Comparison of ENCODE assay signal across 11 mouse cellular contexts in the genomic region with DNA sequence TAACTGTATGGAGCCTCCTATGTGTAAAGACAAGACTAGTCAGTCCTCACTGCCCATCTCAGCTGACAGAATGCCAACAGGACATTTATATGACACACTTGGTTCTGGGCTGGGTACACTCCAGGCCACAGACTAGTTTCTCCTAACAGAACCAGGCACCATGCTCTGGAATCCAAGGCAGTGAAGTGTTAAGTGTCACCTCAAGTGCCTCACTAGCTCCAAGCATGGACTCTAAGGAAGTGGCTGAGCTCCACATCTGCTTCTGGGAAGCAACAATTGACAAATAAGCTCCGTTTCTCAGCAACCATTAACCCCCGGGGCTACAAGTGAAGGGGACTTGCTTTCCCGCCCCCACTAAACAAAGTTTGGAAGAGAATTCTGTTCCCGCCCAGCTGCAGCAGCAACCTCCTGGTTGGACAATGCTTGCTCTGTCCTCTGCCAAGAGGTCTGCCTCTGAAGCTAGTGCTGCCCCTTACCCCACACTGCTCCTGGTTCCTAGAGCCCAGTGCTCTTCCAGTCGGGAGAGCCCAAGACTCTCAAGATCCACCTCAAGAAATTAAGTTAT. TPM values are rescaled to one million over a fixed set of nuclear protein-coding genes. Genes with fewer than 3 reads are reported as not detected.
A peak's percentile ranks its signal among the peaks of the same experiment; 100 is the strongest.
DNase-seq lines count a peak whose midpoint lies in the region; ATAC-seq lines count a peak whose summit lies in the region.
"Had no signal": no experiment of that assay in that cellular context is flagged by ENCODE, and none has a peak within 500 bp of the region (broad histone marks: within the 10 kb centered on the region; RNA-seq: fewer than 3 reads in every experiment).

No protein-coding gene starts in this region.

- peaks cover 22% of the 10 kb centered on the region for H3K27me3 ChIP-seq in embryonic facial prominence, embryonic 10.5 days (replicated peaks; ENCODE audit: low read depth, poor library complexity, severe bottlenecking)
- H3K27me3 ChIP-seq in intestine, embryonic 15.5 days (replicated peaks), result no peaks in the 10 kb centered on the region

- no peak overlapping the region for H3K9ac ChIP-seq in intestine, embryonic 15.5 days

- WGBS in embryonic facial prominence, embryonic 10.5 days, result 22% methylated on average over 5 of the region's 5 CpGs
- 36% methylated on average over 5 of the region's 5 CpGs for WGBS in intestine, embryonic 15.5 days

- peaks cover 60% of the 10 kb centered on the region for H3K36me3 ChIP-seq in embryonic facial prominence, embryonic 10.5 days (replicated peaks)
- peaks cover 33% of the 10 kb centered on the region for H3K36me3 ChIP-seq in intestine, embryonic 15.5 days

- no peak overlapping the region for H3K4me3 ChIP-seq in embryonic facial prominence, embryonic 10.5 days
- no peak overlapping the region for H3K4me3 ChIP-seq in intestine, embryonic 15.5 days (replicated peaks)
- H3K4me3 ChIP-seq: megakaryocyte, embryonic 14.5 days had no signal

- no peak for ATAC-seq in intestine, embryonic 15.5 days
- ATAC-seq: hindbrain, embryonic 16.5 days had no signal

- no peak overlapping the region for H3K4me2 ChIP-seq in intestine, embryonic 15.5 days (replicated peaks)

- H3K4me1 ChIP-seq in embryonic facial prominence, embryonic 10.5 days, result peaks cover 61% of the 10 kb centered on the region
- H3K4me1 ChIP-seq in intestine, embryonic 15.5 days (replicated peaks), result peaks cover 49% of the 10 kb centered on the region

- intact Hi-C loops in heart, postnatal 25 days (cut with DNase I), result no loop called here

- DNase-seq in heart, adult 11 months, result peak; percentile 98
- DNase-seq in heart, postnatal 25 days (ENCODE audit: low spot score), result no peak
- DNase-seq in 3T3-L1 (ENCODE audit: low read depth, low spot score), result peak; percentile 79
- peak; percentile 67 for DNase-seq in embryonic facial prominence, embryonic 10.5 days (ENCODE audit: low spot score)
- DNase-seq in left cerebral cortex, adult 9 months (ENCODE audit: low spot score in 2 of 2), result no peak
- no peak for DNase-seq in retina, postnatal 1 day
- no peak for DNase-seq in spleen, postnatal 10 days (ENCODE audit: low spot score in 2 of 2)
- DNase-seq: left cerebral cortex, postnatal 4 days had no signal

- H3K9me3 ChIP-seq in embryonic facial prominence, embryonic 10.5 days, result no peaks in the 10 kb centered on the region
- H3K9me3 ChIP-seq in intestine, embryonic 15.5 days, result no peaks in the 10 kb centered on the region
- H3K9me3 ChIP-seq: megakaryocyte, embryonic 14.5 days had no signal

- peak overlapping the region; percentile 5; the same call in 1 of the 2 replicates for H3K27ac ChIP-seq in embryonic facial prominence, embryonic 10.5 days (replicated peaks)
- 0 out of 2 replicates have a peak overlapping the region, but pooled peaks have one; percentile 24 for H3K27ac ChIP-seq in intestine, embryonic 15.5 days

RNA-seq across cellular contexts. Expression of gene Tns2, which starts 2.1 kb away (rescaled TPM):
- total RNA-seq in heart, postnatal 25 days (2021), result 100 to 1,000 TPM in 1 of 2 experiments, 10 to 100 TPM in 1; 98.6 to 118 TPM
- 12.3 and 14.9 TPM in 2 replicates for polyA plus RNA-seq in embryonic facial prominence, embryonic 10.5 days (2016; fragmentation: Nextera tagmentation; extraction: Ambion mirVana)
- polyA plus RNA-seq in intestine, embryonic 15.5 days (2015; fragmentation: Nextera tagmentation; extraction: Ambion mirVana), result 28.2 and 31.8 TPM in 2 replicates

RNA-seq across cellular contexts. Expression of gene Eif4b, which starts 24.5 kb away (rescaled TPM):
- 100 to 1,000 TPM; 131 to 144 TPM for total RNA-seq in heart, postnatal 25 days (2021)
- 133 and 136 TPM in 2 replicates for polyA plus RNA-seq in embryonic facial prominence, embryonic 10.5 days (2016; fragmentation: Nextera tagmentation; extraction: Ambion mirVana)
- polyA plus RNA-seq in intestine, embryonic 15.5 days (2015; fragmentation: Nextera tagmentation; extraction: Ambion mirVana), result 122 and 124 TPM in 2 replicates

RNA-seq across cellular contexts. Expression of gene Spryd3, which starts 38.0 kb away (rescaled TPM):
- total RNA-seq in heart, postnatal 25 days (2021), result 10 to 100 TPM; 13.2 to 15.1 TPM
- polyA plus RNA-seq in embryonic facial prominence, embryonic 10.5 days (2016; fragmentation: Nextera tagmentation; extraction: Ambion mirVana), result 12.7 and 13.2 TPM in 2 replicates
- 20.7 and 24.3 TPM in 2 replicates for polyA plus RNA-seq in intestine, embryonic 15.5 days (2015; fragmentation: Nextera tagmentation; extraction: Ambion mirVana)

RNA-seq across cellular contexts. Expression of gene Igfbp6, which starts 46.1 kb away (rescaled TPM):
- total RNA-seq in heart, postnatal 25 days (2021), result 10 to 100 TPM; 38.3 to 43.6 TPM
- 0.26 and 0.36 TPM in 2 replicates for polyA plus RNA-seq in embryonic facial prominence, embryonic 10.5 days (2016; fragmentation: Nextera tagmentation; extraction: Ambion mirVana)
- 10.9 and 12.7 TPM in 2 replicates for polyA plus RNA-seq in intestine, embryonic 15.5 days (2015; fragmentation: Nextera tagmentation; extraction: Ambion mirVana)

RNA-seq across cellular contexts. Expression of gene Soat2, which starts 52.3 kb away (rescaled TPM):
- under 1 TPM in 1 of 2 experiments, not detected in 1; 0.11 TPM for total RNA-seq in heart, postnatal 25 days (2021)
- polyA plus RNA-seq in embryonic facial prominence, embryonic 10.5 days (2016; fragmentation: Nextera tagmentation; extraction: Ambion mirVana), result 0.09 and 0.18 TPM in 2 replicates
- polyA plus RNA-seq in intestine, embryonic 15.5 days (2015; fragmentation: Nextera tagmentation; extraction: Ambion mirVana), result 12.0 and 14.3 TPM in 2 replicates
- total RNA-seq: left cerebral cortex, postnatal 4 days had no signal
- polyA plus RNA-seq: hindbrain, embryonic 16.5 days had no signal

Comparison
In these comparisons a context has a peak if more than half of its experiments do, and no peak if none do; other contexts are left out.
1. DNase-seq: peak in heart, adult 11 months (single experiment), 3T3-L1 (single experiment) and embryonic facial prominence, embryonic 10.5 days (single experiment); none in heart, postnatal 25 days (single experiment), left cerebral cortex, adult 9 months (0 of 2), retina, postnatal 1 day (single experiment) and spleen, postnatal 10 days (0 of 2).